Mouse (Mus musculus): ENCODE data around the gene Pdzd2.

Gene Pdzd2

GRCm38 (mm10) chr15:12566637-12567440 is 172.9 kb downstream of the Pdzd2 start:
- DNase-seq = no peak

GRCm38 (mm10) chr15:12565281-12565680 is 174.4 kb downstream of the Pdzd2 start:
- no peak for DNase-seq

GRCm38 (mm10) chr15:12560505-12560904 is 179.2 kb downstream of the Pdzd2 start:
- DNase-seq = no peak

GRCm38 (mm10) chr15:12557663-12558436 is 181.9 kb downstream of the Pdzd2 start:
- DNase-seq = no peak

- DNase-seq = no peak
These were observed 186.5 kb downstream of the Pdzd2 start for GRCm38 (mm10) chr15:12553211-12553610.

- peak; percentile 11 for DNase-seq
These were observed 188.8 kb downstream of the Pdzd2 start for GRCm38 (mm10) chr15:12550919-12551318.

GRCm38 (mm10) chr15:12550376-12550775 is 189.3 kb downstream of the Pdzd2 start:
- DNase-seq = no peak

- DNase-seq = peak; percentile 10
These were observed 189.8 kb downstream of the Pdzd2 start for GRCm38 (mm10) chr15:12549919-12550305.

GRCm38 (mm10) chr15:12549271-12549918 is 190.3 kb downstream of the Pdzd2 start:
- peak; percentile 28 for DNase-seq

GRCm38 (mm10) chr15:12548696-12549095 is 191.0 kb downstream of the Pdzd2 start:
- DNase-seq = no peak

GRCm38 (mm10) chr15:12547640-12548405 is 191.9 kb downstream of the Pdzd2 start:
- no peak for DNase-seq

- no peak for DNase-seq
These were observed 192.9 kb downstream of the Pdzd2 start for GRCm38 (mm10) chr15:12546781-12547180.

GRCm38 (mm10) chr15:12545671-12546070 is 194.1 kb downstream of the Pdzd2 start:
- DNase-seq = no peak

GRCm38 (mm10) chr15:12545220-12545619 is 194.5 kb downstream of the Pdzd2 start:
- DNase-seq = no peak

GRCm38 (mm10) chr15:12543686-12544325 is 195.9 kb downstream of the Pdzd2 start:
- no peak for DNase-seq

GRCm38 (mm10) chr15:12542316-12542715 is 197.4 kb downstream of the Pdzd2 start:
- no peak for DNase-seq

- DNase-seq = no peak
These were observed 200.0 kb downstream of the Pdzd2 start for GRCm38 (mm10) chr15:12539618-12540302.

- no peak for DNase-seq
These were observed 206.5 kb downstream of the Pdzd2 start for GRCm38 (mm10) chr15:12533254-12533653.

GRCm38 (mm10) chr15:12532568-12532967 is 207.2 kb downstream of the Pdzd2 start:
- DNase-seq = no peak

GRCm38 (mm10) chr15:12522810-12523209 is 216.9 kb downstream of the Pdzd2 start:
- no peak for DNase-seq

- no peak for DNase-seq
These were observed 219.4 kb downstream of the Pdzd2 start for GRCm38 (mm10) chr15:12520292-12520691.

Measured in thymus, postnatal 25 days (tissue).